Mouse (Mus musculus) CH12.LX (cell line): ENCODE results near the gene Tbcel.

ENCODE experiments used
- CTCF ChIP-seq, 2 experiments: IDR thresholded peaks in 1 of 2; conservative IDR thresholded peaks in 1 of 2; 2 replicates each; pipeline ENCODE4 v1.5.1; 2011 to 2012; ENCODE audit warnings: low read depth in 2 of 2, low read length in 2 of 2, improper control_type of control experiment in 1 of 2, inconsistent platforms in 1 of 2, mild to moderate bottlenecking in 1 of 2, moderate library complexity in 1 of 2
- ELF1 ChIP-seq: IDR thresholded peaks from 2 replicates; pipeline ENCODE4 v1.6.1; 2014; ENCODE audit warnings: low read depth, mild to moderate bottlenecking, inconsistent platforms, low read length, improper control_type of control experiment
- ZKSCAN1 ChIP-seq: IDR thresholded peaks from 2 replicates; pipeline ENCODE4 v1.6.1; 2012; ENCODE audit warnings: low read depth, inconsistent platforms, low read length, improper control_type of control experiment, borderline replicate concordance
- ZNF384 ChIP-seq: IDR thresholded peaks from 2 replicates; pipeline ENCODE4 v1.6.1; 2012; ENCODE audit warnings: low read depth, low read length, improper control_type of control experiment, inconsistent platforms

- no peak for TF ChIP-seq CTCF (conservative IDR thresholded peaks at IDR 0.05 in 1 of 2, IDR thresholded peaks at IDR 0.05 in 1 of 2; ENCODE audit: low read depth in 2 of 2, low read length in 2 of 2)
- TF ChIP-seq ELF1 = no peak
- no peak for TF ChIP-seq ZKSCAN1
- no peak for TF ChIP-seq ZNF384
Observed at GRCm38 (mm10) chr9:42418786-42419185, 88.8 kb downstream of the Tbcel start.
